Mouse (Mus musculus) liver, adult 2 months (tissue): ENCODE results near the gene Prkcb. TPM values are rescaled to one million over a fixed set of nuclear protein-coding genes. Genes with fewer than 3 reads are reported as not detected.

Source experiments
- DNase-seq: peaks from one replicate; pipeline ENCODE4 v3.0.0-alpha.2; 2011; ENCODE audit warnings: low read depth, low spot score; ENCODE audit errors: extremely low read depth
- H3K27ac ChIP-seq: fragments of 200-500 bp; replicated peaks from 2 replicates; pipeline ENCODE4 v1.5.1; 2012; ENCODE audit warnings: low read depth, mild to moderate bottlenecking, control low read depth, inconsistent platforms, low read length; ENCODE audit not compliant: insufficient read depth
- H3K27me3 ChIP-seq: fragments of 200-500 bp; 2 replicates; pipeline ENCODE4 v1.6.1; 2012; ENCODE audit warnings: mild to moderate bottlenecking, moderate library complexity, low read length, inconsistent platforms; ENCODE audit not compliant: control insufficient read depth, insufficient read depth
- H3K36me3 ChIP-seq: fragments of 200-500 bp; 2 replicates; pipeline ENCODE4 v1.6.1; 2012; ENCODE audit warnings: low read length, inconsistent platforms; ENCODE audit not compliant: control insufficient read depth, insufficient read depth
- H3K4me1 ChIP-seq: fragments of 200-500 bp; 2 replicates; pipeline ENCODE4 v1.6.1; 2011; ENCODE audit warnings: low read length; ENCODE audit not compliant: control insufficient read depth, insufficient read depth
- H3K4me3 ChIP-seq: fragments of 200-500 bp; 2 replicates; pipeline ENCODE4 v1.5.1; 2011; ENCODE audit warnings: low read depth, mild to moderate bottlenecking, control low read depth, low read length, moderate library complexity; ENCODE audit not compliant: insufficient read depth
- H3K79me2 ChIP-seq: fragments of 200-500 bp; 2 replicates; pipeline ENCODE4 v1.6.1; 2012; ENCODE audit warnings: inconsistent platforms, mild to moderate bottlenecking, low read length, moderate library complexity; ENCODE audit not compliant: control insufficient read depth, insufficient read depth
- H3K9ac ChIP-seq: fragments of 200-500 bp; 2 replicates; pipeline ENCODE4 v1.6.1; 2012; ENCODE audit warnings: low read depth, mild to moderate bottlenecking, control low read depth, inconsistent platforms, low read length
- CTCF ChIP-seq: fragments of 200-500 bp; IDR thresholded peaks from 2 replicates; pipeline ENCODE4 v1.5.1; 2011; ENCODE audit warnings: low read depth, low read length, control low read depth
- POLR2A ChIP-seq: fragments of 200-500 bp; IDR thresholded peaks from 2 replicates; pipeline ENCODE4 v1.6.1; 2011; ENCODE audit warnings: low read length, control low read depth; ENCODE audit not compliant: insufficient read depth; ENCODE audit errors: extremely low read depth
- WGBS: fragments of 180-500 bp; shearing (Covaris S2); methylation state at CpG from one replicate; pipeline ENCODE4 v1.1.7; 2018; 5-methylcytosine and 5-hydroxymethylcytosine counted together
- polyA plus RNA-seq: library from polyadenylated mRNA; depleted of rRNA; stranded (reverse); fragments of >200 nt; gene quantifications from 2 replicates; pipeline ENCODE4 v1.2.3, GENCODE M21; 2012
- total RNA-seq: library from RNA; depleted of rRNA; stranded (reverse); fragments of >200 nt; gene quantifications from 2 replicates; pipeline ENCODE4 v1.2.3, GENCODE M21; 2014

The Prkcb gene
- total and polyA plus RNA-seq, 2 experiments, result 2.5 to 3.7 TPM

GRCm38 (mm10) chr7:122512430-122512966 lies 223.9 kb downstream of the Prkcb start:
- Histone ChIP-seq H3K4me3 (no peak overlapping the region), H3K27ac (no peak overlapping the region), H3K79me2 (no peaks in the 10 kb centered on the region), H3K36me3 (no peaks in the 10 kb centered on the region), H3K9ac (no peak overlapping the region), H3K4me1 (no peaks in the 10 kb centered on the region), H3K27me3 (no peaks in the 10 kb centered on the region)
- TF ChIP-seq POLR2A (no peak), CTCF (no peak)
- no peak for DNase-seq
- 84% methylated on average over 13 of the region's 13 CpGs for WGBS

- no peak for DNase-seq
- no peaks in the 10 kb centered on the region for H3K79me2 ChIP-seq
- H3K36me3 ChIP-seq, result no peaks in the 10 kb centered on the region
- H3K9ac ChIP-seq, result no peak overlapping the region
- H3K27me3 ChIP-seq, result no peaks in the 10 kb centered on the region
- no peaks in the 10 kb centered on the region for H3K4me1 ChIP-seq
- H3K4me3 ChIP-seq, result no peak overlapping the region
- 63% methylated on average over 7 of the region's 7 CpGs for WGBS
- TF ChIP-seq POLR2A (no peak), CTCF (no peak)
- no peak overlapping the region for H3K27ac ChIP-seq
Measured at GRCm38 (mm10) chr7:122520850-122521638, 232.5 kb downstream of the Prkcb start.

GRCm38 (mm10) chr7:122528201-122528600 lies 239.7 kb downstream of the Prkcb start:
- TF ChIP-seq POLR2A (no peak), CTCF (no peak)
- no peaks in the 10 kb centered on the region for H3K79me2 ChIP-seq
- H3K27me3 ChIP-seq, result no peaks in the 10 kb centered on the region
- H3K4me1 ChIP-seq, result no peaks in the 10 kb centered on the region
- H3K4me3 ChIP-seq, result no peak overlapping the region
- no peak for DNase-seq
- H3K27ac ChIP-seq, result no peak overlapping the region
- no peaks in the 10 kb centered on the region for H3K36me3 ChIP-seq
- 89% methylated on average over 11 of the region's 11 CpGs for WGBS
- no peak overlapping the region for H3K9ac ChIP-seq

GRCm38 (mm10) chr7:122528646-122529045 lies 240.1 kb downstream of the Prkcb start:
- H3K36me3 ChIP-seq, result no peaks in the 10 kb centered on the region
- H3K27me3 ChIP-seq, result no peaks in the 10 kb centered on the region
- H3K4me3 ChIP-seq, result no peak overlapping the region
- DNase-seq, result no peak
- H3K9ac ChIP-seq, result no peak overlapping the region
- TF ChIP-seq CTCF, result no peak
- TF ChIP-seq POLR2A, result no peak
- no peaks in the 10 kb centered on the region for H3K79me2 ChIP-seq
- no peak overlapping the region for H3K27ac ChIP-seq
- 89% methylated on average over 5 of the region's 5 CpGs for WGBS
- H3K4me1 ChIP-seq, result peaks cover 2% of the 10 kb centered on the region; the same call in 1 of the 2 replicates

- TF ChIP-seq CTCF (no peak), POLR2A (no peak)
- Histone ChIP-seq H3K27ac (no peak overlapping the region), H3K9ac (no peak overlapping the region), H3K79me2 (no peaks in the 10 kb centered on the region), H3K4me3 (no peak overlapping the region), H3K27me3 (no peaks in the 10 kb centered on the region), H3K36me3 (no peaks in the 10 kb centered on the region), H3K4me1 (peaks cover 5% of the 10 kb centered on the region; the same call in 1 of the 2 replicates)
- DNase-seq, result peak; percentile 66
- 55% methylated on average over 9 of the region's 9 CpGs for whole genome bisulfite sequencing
Measured at GRCm38 (mm10) chr7:122533566-122534360, 245.2 kb downstream of the Prkcb start.
